Mouse (Mus musculus) gastrocnemius, postnatal 25 days (tissue): ENCODE measurements around the gene Ppm1h. TPM values are rescaled to one million over a fixed set of nuclear protein-coding genes. Genes with fewer than 3 reads are reported as not detected.

ENCODE experiments used
- DNase-seq: peaks from one replicate; pipeline ENCODE4 v3.0.0; 2022
- total RNA-seq, 2 experiments: library from RNA; stranded (reverse); gene quantifications; 1 replicate in 1 of 2; 2 replicates in 1 of 2; pipeline ENCODE4 v1.2.3; 2021

Gene Ppm1h
- total RNA-seq, 2 experiments from 2014 or later = 0.95 to 1.6 TPM

GRCm38 (mm10) chr10:122768893-122769341 lies 90.4 kb downstream of the Ppm1h start:
- DNase-seq = no peak

- no peak for DNase-seq
Observed at GRCm38 (mm10) chr10:122770337-122770736, 91.8 kb downstream of the Ppm1h start.

- DNase-seq = no peak
Observed at GRCm38 (mm10) chr10:122770987-122771386, 92.4 kb downstream of the Ppm1h start.

- no peak for DNase-seq
Observed at GRCm38 (mm10) chr10:122774169-122774568, 95.6 kb downstream of the Ppm1h start.

- DNase-seq = no peak
Observed at GRCm38 (mm10) chr10:122777436-122777835, 98.9 kb downstream of the Ppm1h start.

GRCm38 (mm10) chr10:122777939-122778655 lies 99.5 kb downstream of the Ppm1h start:
- no peak for DNase-seq

- DNase-seq = no peak
Observed at GRCm38 (mm10) chr10:122779351-122779750, 100.8 kb downstream of the Ppm1h start.

- no peak for DNase-seq
Observed at GRCm38 (mm10) chr10:122782755-122783154, 104.2 kb downstream of the Ppm1h start.

- DNase-seq = no peak
Observed at GRCm38 (mm10) chr10:122789648-122790170, 111.1 kb downstream of the Ppm1h start.

GRCm38 (mm10) chr10:122792021-122792966 lies 113.7 kb downstream of the Ppm1h start:
- peak; percentile 31 for DNase-seq

- DNase-seq = no peak
Observed at GRCm38 (mm10) chr10:122793193-122793592, 114.6 kb downstream of the Ppm1h start.

GRCm38 (mm10) chr10:122794187-122794850 lies 115.8 kb downstream of the Ppm1h start:
- peak; percentile 54 for DNase-seq

GRCm38 (mm10) chr10:122797955-122798354 lies 119.4 kb downstream of the Ppm1h start:
- DNase-seq = no peak

GRCm38 (mm10) chr10:122800003-122800731 lies 121.6 kb downstream of the Ppm1h start:
- no peak for DNase-seq

GRCm38 (mm10) chr10:122800732-122801110 lies 122.2 kb downstream of the Ppm1h start:
- DNase-seq = no peak

GRCm38 (mm10) chr10:122802218-122802617 lies 123.7 kb downstream of the Ppm1h start:
- no peak for DNase-seq

- DNase-seq = no peak
Observed at GRCm38 (mm10) chr10:122802901-122803300, 124.3 kb downstream of the Ppm1h start.

- no peak for DNase-seq
Observed at GRCm38 (mm10) chr10:122803906-122804305, 125.3 kb downstream of the Ppm1h start.

- DNase-seq = no peak
Observed at GRCm38 (mm10) chr10:122805866-122806265, 127.3 kb downstream of the Ppm1h start.

- DNase-seq = peak; percentile 74
Observed at GRCm38 (mm10) chr10:122807127-122808105, 128.9 kb downstream of the Ppm1h start.
